Mouse (Mus musculus) hindbrain, postnatal 0 days (tissue): ENCODE results near the gene Snrpa1. TPM values are rescaled to one million over a fixed set of nuclear protein-coding genes. Genes with fewer than 3 reads are reported as not detected.

Experiments
- ATAC-seq: fragments of 200-750 bp; cut with Nextera tagmentation; 2 replicates; pipeline ENCODE4 v1.8.0; 2017; ENCODE audit warnings: mild to moderate bottlenecking, moderate TSS enrichment, moderate library complexity
- DNase-seq: peaks from one replicate; pipeline ENCODE4 v3.0.0-alpha.2; 2015; ENCODE audit warnings: low spot score
- H3K27ac ChIP-seq: fragments of 300-500 bp; sonication (generic); 2 replicates; pipeline ENCODE4 v1.5.1; 2014; ENCODE audit warnings: mild to moderate bottlenecking
- H3K27me3 ChIP-seq: fragments of 300-500 bp; sonication (generic); 2 replicates; pipeline ENCODE4 v1.6.1; 2014; ENCODE audit warnings: low read length, mixed read lengths; ENCODE audit not compliant: insufficient read depth
- H3K36me3 ChIP-seq: fragments of 300-500 bp; sonication (generic); 2 replicates; pipeline ENCODE4 v1.6.1; 2014; ENCODE audit warnings: low read length, mixed read lengths; ENCODE audit not compliant: insufficient read depth
- H3K4me1 ChIP-seq: fragments of 300-500 bp; sonication (generic); 2 replicates; pipeline ENCODE4 v1.6.1; 2014; ENCODE audit warnings: antibody characterized with exemption, low read length, mixed read lengths; ENCODE audit not compliant: insufficient read depth
- H3K4me2 ChIP-seq: fragments of 300-500 bp; sonication (generic); 2 replicates; pipeline ENCODE4 v1.6.1; 2014; ENCODE audit warnings: low read depth, mild to moderate bottlenecking, low read length, moderate library complexity, mixed read lengths
- H3K4me3 ChIP-seq: fragments of 300-500 bp; sonication (generic); 2 replicates; pipeline ENCODE4 v1.5.1; 2014; ENCODE audit warnings: low read length
- H3K9ac ChIP-seq: fragments of 300-500 bp; sonication (generic); replicated peaks from 2 replicates; pipeline ENCODE4 v1.6.1; 2014; ENCODE audit warnings: mild to moderate bottlenecking, low read length, moderate library complexity, mixed read lengths
- H3K9me3 ChIP-seq: fragments of 300-500 bp; sonication (generic); 2 replicates; pipeline ENCODE4 v1.6.1; 2016; ENCODE audit warnings: low read length, mixed read lengths
- CTCF ChIP-seq: IDR thresholded peaks from 2 replicates; pipeline ENCODE4 v1.5.1; 2016; ENCODE audit warnings: antibody characterized with exemption, control low read depth, low read depth
- WGBS: fragments of 180-500 bp; shearing (Covaris S2); extraction: QIAGEN DNeasy Blood & Tissue Kit; methylation state at CpG from one replicate; pipeline ENCODE4 v1.1.7; 2014; 5-methylcytosine and 5-hydroxymethylcytosine counted together
- polyA plus RNA-seq: library from polyadenylated mRNA; unstranded; fragments of >200 nt; fragmentation: Nextera tagmentation; extraction: Ambion mirVana; gene quantifications from 2 replicates; pipeline ENCODE4 v1.2.1, GENCODE M21; 2015
- total RNA-seq: library from RNA; depleted of rRNA; stranded (reverse); fragments of >200 nt; gene quantifications from 2 replicates; pipeline ENCODE4 v1.2.3, GENCODE M21; 2014

Snrpa1 gene
- total and polyA plus RNA-seq, 2 experiments from 2014 or later, result 26.5 to 119 TPM

DNA sequence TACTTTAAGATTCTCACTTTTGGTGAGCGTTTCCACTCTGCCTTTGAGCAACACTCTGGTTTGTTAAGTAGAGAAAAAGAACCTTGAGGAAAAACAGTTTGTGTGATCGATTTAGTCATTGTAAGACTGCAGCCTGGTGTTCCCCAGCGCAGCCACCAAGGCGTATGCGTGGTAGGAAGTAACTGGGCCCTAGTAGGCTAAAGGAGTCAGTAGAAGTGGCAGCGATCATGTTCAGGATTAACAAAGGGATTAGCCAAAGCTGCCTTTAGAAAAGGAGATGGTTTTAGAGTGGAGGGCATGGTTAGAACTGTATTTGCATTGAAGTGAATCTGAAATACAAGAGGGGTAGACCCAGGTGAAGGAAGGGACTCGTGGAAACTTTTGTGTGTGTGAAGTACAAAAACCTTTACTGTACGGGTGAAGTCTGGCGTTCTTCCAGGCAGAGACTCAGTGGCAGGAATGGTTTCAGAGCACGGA is 51.9 kb downstream of the Snrpa1 start:
- WGBS, result 2% methylated on average over 10 of the region's 10 CpGs
- DNase-seq (peak; percentile 47), ATAC-seq (no peak)

DNA sequence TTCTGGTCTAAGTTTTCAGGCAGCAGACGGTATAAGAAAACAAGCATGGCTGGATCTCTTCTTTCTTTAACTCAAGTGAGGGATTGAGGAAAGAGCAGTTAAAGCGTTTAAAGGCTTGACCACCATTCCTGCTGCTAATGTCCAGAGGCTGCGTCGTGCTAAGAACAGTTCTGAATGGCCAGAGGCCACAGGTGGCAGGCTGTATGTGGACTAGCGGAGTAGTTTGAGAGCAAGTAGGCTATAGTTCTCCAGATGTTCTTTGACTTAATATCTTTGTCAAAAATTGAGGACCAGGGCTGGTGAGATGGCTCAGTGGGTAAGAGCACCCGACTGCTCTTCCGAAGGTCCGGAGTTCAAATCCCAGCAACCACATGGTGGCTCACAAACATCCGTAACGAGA is 52.4 kb downstream of the Snrpa1 start:
- peak overlapping the region; percentile 86 for H3K9ac ChIP-seq
- no peaks in the 10 kb centered on the region for H3K36me3 ChIP-seq

More for the DNA sequence above, 51.9 kb downstream of the Snrpa1 start:
- Histone ChIP-seq H3K4me2 (peak overlapping the region; percentile 96), H3K27ac (peak overlapping the region; percentile 91), H3K4me3 (peak overlapping the region; percentile 88), H3K9ac (peak overlapping the region; percentile 86), H3K9me3 (no peaks in the 10 kb centered on the region), H3K36me3 (no peaks in the 10 kb centered on the region), H3K27me3 (no peaks in the 10 kb centered on the region; the same call in 1 of the 2 replicates), H3K4me1 (peaks cover 4% of the 10 kb centered on the region)
- no peak for TF ChIP-seq CTCF

DNA sequence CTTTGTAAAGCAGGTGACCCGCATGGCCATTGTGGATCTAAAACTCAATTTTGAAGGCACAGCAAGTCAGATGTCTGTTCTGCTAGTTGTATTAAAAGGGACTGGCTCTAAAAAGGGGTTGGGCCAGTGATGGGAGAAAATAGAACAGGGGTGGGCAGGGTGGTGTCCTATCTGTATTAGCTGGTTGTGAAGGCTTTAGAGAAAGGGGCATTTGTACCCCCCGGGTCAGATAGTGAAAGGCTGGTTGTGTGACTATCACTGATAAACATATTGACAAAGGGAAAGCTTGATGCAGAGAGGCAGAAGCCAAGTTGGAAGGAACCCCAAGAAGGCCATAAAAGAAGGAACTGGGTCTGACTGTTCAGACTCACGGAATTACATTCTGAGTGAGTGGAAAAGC is 54.8 kb downstream of the Snrpa1 start:
- TF ChIP-seq CTCF, result no peak
- ATAC-seq (no peak), DNase-seq (no peak)
- WGBS, result 83% methylated on average over 3 of the region's 3 CpGs
- Histone ChIP-seq H3K27me3 (no peaks in the 10 kb centered on the region), H3K27ac (no peak overlapping the region), H3K9ac (no peak overlapping the region), H3K4me1 (peaks cover 7% of the 10 kb centered on the region), H3K36me3 (no peaks in the 10 kb centered on the region), H3K4me3 (no peak overlapping the region), H3K4me2 (no peak overlapping the region), H3K9me3 (no peaks in the 10 kb centered on the region)

More for the DNA sequence above, 52.4 kb downstream of the Snrpa1 start:
- no peak for TF ChIP-seq CTCF
- H3K27ac ChIP-seq, result peak overlapping the region; percentile 91; the same call in 1 of the 2 replicates
- peak overlapping the region; percentile 96 for H3K4me2 ChIP-seq
- 50% methylated on average over 10 of the region's 10 CpGs for WGBS
- H3K9me3 ChIP-seq, result no peaks in the 10 kb centered on the region
- peak overlapping the region; percentile 88 for H3K4me3 ChIP-seq
- DNase-seq, result no peak
- peaks cover 4% of the 10 kb centered on the region for H3K4me1 ChIP-seq
- no peaks in the 10 kb centered on the region; the same call in 1 of the 2 replicates for H3K27me3 ChIP-seq
- ATAC-seq, result no peak

DNA sequence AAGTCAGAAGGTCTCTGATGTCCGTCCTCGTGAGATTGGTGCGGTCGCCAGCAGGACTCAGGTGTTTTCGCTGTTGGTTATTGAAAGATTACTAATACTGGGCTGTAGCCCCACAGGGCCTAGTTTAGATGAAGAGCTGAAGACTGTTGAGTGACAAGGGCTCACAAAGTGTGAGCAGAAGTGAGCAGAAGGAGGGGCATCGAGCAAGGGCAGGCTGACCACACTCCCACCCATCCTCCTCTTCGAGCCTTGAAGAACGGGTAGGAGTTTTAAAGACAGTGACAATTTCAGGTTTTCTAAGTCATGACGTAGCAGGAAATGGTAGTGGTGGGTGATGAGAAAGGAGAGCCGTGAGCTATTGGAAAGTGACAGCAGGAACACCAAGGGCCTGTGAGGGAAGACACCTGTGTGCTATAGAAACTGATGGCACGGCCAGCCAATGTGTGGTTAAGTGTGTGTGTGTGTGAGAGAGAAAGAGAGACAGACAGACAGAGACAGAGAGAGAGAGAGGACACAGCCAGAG is 57.1 kb downstream of the Snrpa1 start:
- WGBS, result 84% methylated on average over 11 of the region's 11 CpGs
- H3K27ac ChIP-seq, result no peak overlapping the region
- no peak overlapping the region for H3K4me3 ChIP-seq
- H3K4me1 ChIP-seq, result peaks cover 12% of the 10 kb centered on the region
- DNase-seq, result no peak
- H3K4me2 ChIP-seq, result no peak overlapping the region
- H3K9me3 ChIP-seq, result no peaks in the 10 kb centered on the region
- no peak for TF ChIP-seq CTCF
- ATAC-seq, result no peak
- H3K27me3 ChIP-seq, result no peaks in the 10 kb centered on the region
- H3K36me3 ChIP-seq, result no peaks in the 10 kb centered on the region
- no peak overlapping the region for H3K9ac ChIP-seq

DNA sequence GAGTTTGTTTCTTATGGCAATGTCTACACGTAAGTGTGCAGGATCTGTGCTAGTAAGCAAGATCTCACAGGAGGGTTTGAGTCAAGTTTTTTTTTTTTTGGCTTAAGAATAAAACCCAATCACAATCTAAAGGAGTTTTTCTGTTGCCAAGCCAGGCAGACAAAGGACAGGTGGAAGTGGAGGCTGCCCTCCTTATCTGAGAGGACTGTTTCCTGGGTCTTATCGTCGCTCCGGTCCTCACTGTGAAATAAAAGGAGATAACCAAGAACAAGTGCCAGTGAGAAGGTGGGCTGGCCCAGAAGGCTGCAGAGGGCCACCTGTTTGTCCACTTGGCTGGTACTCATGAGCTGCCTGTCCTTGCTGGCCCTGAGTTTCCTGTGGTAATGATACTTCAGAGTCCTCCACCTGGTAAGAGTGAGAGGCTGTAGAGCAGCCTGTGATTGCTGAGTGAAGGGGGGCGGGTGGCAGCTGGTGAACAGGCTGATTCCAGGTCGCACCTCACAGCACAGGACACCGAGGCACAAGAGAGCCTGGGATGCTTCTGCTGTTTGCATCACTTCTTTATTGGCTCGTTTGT is 58.2 kb downstream of the Snrpa1 start:
- WGBS, result 80% methylated on average over 8 of the region's 8 CpGs

DNA sequence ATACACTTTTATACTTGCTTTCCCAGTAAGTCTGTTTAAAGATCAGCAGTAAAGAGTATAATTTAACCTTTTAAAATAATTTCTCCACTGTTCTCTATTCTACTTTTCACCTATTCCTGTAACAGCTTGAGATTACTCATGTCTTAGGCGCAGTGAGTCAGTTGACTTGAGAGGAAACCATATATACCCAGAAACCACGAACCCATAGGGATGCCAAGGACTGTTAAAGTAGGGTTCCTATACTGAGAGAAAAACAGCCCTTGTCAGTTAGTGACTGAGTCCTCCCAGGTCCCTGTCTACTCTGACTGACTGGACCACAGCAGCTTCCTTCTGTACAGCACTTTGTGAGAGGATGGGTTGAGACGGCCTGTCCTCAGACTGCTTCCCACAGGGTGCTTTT is 59.2 kb downstream of the Snrpa1 start:
- H3K4me1 ChIP-seq, result peaks cover 7% of the 10 kb centered on the region

More for the DNA sequence above, 58.2 kb downstream of the Snrpa1 start:
- Histone ChIP-seq H3K4me3 (no peak overlapping the region), H3K4me1 (peaks cover 7% of the 10 kb centered on the region), H3K9me3 (no peaks in the 10 kb centered on the region), H3K4me2 (no peak overlapping the region), H3K27me3 (no peaks in the 10 kb centered on the region), H3K9ac (no peak overlapping the region), H3K27ac (no peak overlapping the region), H3K36me3 (no peaks in the 10 kb centered on the region)
- no peak for TF ChIP-seq CTCF
- no peak for ATAC-seq
- DNase-seq, result no peak

DNA sequence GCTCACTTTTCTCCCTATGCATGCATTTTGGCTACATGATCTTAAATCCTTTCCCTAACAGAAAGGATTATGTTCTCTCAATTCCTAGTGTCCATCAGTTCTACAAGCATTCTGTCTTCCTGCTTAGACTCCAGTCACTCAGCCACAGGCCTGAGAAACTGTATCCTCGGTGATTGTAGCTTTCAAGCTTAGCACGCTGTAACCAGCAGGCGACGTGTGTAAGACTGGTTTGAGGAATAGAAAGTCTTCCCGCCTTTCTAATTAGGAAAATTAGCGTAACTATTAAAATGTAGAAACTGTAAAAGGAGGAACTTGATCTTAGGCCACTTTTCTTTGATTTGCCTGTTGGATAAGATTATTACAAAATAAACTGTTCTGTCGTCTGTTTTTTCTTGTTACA is 60.0 kb downstream of the Snrpa1 start:
- no peak overlapping the region for H3K27ac ChIP-seq
- no peak overlapping the region for H3K4me3 ChIP-seq
- TF ChIP-seq CTCF, result no peak
- ATAC-seq, result no peak
- no peak overlapping the region for H3K9ac ChIP-seq
- DNase-seq, result no peak
- H3K27me3 ChIP-seq, result no peaks in the 10 kb centered on the region
- no peak overlapping the region for H3K4me2 ChIP-seq
- no peaks in the 10 kb centered on the region for H3K36me3 ChIP-seq
- peaks cover 7% of the 10 kb centered on the region; the same call in 1 of the 2 replicates for H3K4me1 ChIP-seq
- WGBS, result 52% methylated on average over 7 of the region's 7 CpGs
- no peaks in the 10 kb centered on the region for H3K9me3 ChIP-seq

More for the DNA sequence above, 59.2 kb downstream of the Snrpa1 start:
- H3K9ac ChIP-seq, result no peak overlapping the region
- no peaks in the 10 kb centered on the region for H3K27me3 ChIP-seq
- no peak overlapping the region for H3K27ac ChIP-seq
- DNase-seq, result no peak
- no peaks in the 10 kb centered on the region for H3K36me3 ChIP-seq
- H3K4me2 ChIP-seq, result no peak overlapping the region
- H3K9me3 ChIP-seq, result no peaks in the 10 kb centered on the region
- no peak for ATAC-seq
- no peak overlapping the region for H3K4me3 ChIP-seq
- no peak for TF ChIP-seq CTCF
- WGBS, result 91% methylated on average over 3 of the region's 3 CpGs
